Mouse (Mus musculus) testis, adult 2 months (tissue): ENCODE measurements at regions not wholly inside any gene's neighbourhood (a gene's known extent, or its start where the extent isn't known, plus 50 kb on each side); places are given as distances from the start of the nearest gene placed in this dataset.

Experiments used
- H3K27ac ChIP-seq: fragments of 200-500 bp; 2 replicates; pipeline ENCODE4 v1.5.1; 2012; ENCODE audit warnings: low read depth, low read length; ENCODE audit not compliant: control insufficient read depth, insufficient read depth
- H3K27me3 ChIP-seq: fragments of 200-500 bp; 2 replicates; pipeline ENCODE4 v1.6.1; 2012; ENCODE audit warnings: mild to moderate bottlenecking, low read length, moderate library complexity; ENCODE audit not compliant: control insufficient read depth, insufficient read depth
- H3K36me3 ChIP-seq: fragments of 200-500 bp; 2 replicates; pipeline ENCODE4 v1.6.1; 2012; ENCODE audit warnings: mild to moderate bottlenecking, low read length; ENCODE audit not compliant: control insufficient read depth, insufficient read depth
- H3K4me1 ChIP-seq: fragments of 200-500 bp; 2 replicates; pipeline ENCODE4 v1.6.1; 2012; ENCODE audit warnings: low read length; ENCODE audit not compliant: control insufficient read depth, insufficient read depth
- H3K4me3 ChIP-seq: fragments of 200-500 bp; 2 replicates; pipeline ENCODE4 v1.5.1; 2012; ENCODE audit warnings: low read depth, mild to moderate bottlenecking, low read length, moderate library complexity, mixed read lengths; ENCODE audit not compliant: control insufficient read depth
- CTCF ChIP-seq: fragments of 200-500 bp; IDR thresholded peaks from 2 replicates; pipeline ENCODE4 v1.5.1; 2012; ENCODE audit warnings: low read depth, mild to moderate bottlenecking, inconsistent platforms, low read length, moderate library complexity; ENCODE audit not compliant: control insufficient read depth, insufficient read depth, insufficient replicate concordance
- POLR2A ChIP-seq: fragments of 200-500 bp; IDR thresholded peaks from 2 replicates; pipeline ENCODE4 v1.6.1; 2012; ENCODE audit warnings: low read depth, mild to moderate bottlenecking, inconsistent platforms, low read length, moderate library complexity; ENCODE audit not compliant: control insufficient read depth

GRCm38 (mm10) chr1:72036600-72036999 lies 175.5 kb downstream of the Mreg start:
- Histone ChIP-seq H3K27me3 (no peaks in the 10 kb centered on the region), H3K36me3 (no peaks in the 10 kb centered on the region), H3K4me3 (no peak overlapping the region), H3K27ac (no peak overlapping the region), H3K4me1 (no peaks in the 10 kb centered on the region)
- no peak for TF ChIP-seq POLR2A
- no peak for TF ChIP-seq CTCF

- Histone ChIP-seq H3K4me1 (no peaks in the 10 kb centered on the region), H3K27ac (no peak overlapping the region), H3K36me3 (no peaks in the 10 kb centered on the region), H3K27me3 (no peaks in the 10 kb centered on the region), H3K4me3 (no peak overlapping the region)
- no peak for TF ChIP-seq CTCF
- no peak for TF ChIP-seq POLR2A
Observed at GRCm38 (mm10) chr1:72036141-72036540, 176.0 kb downstream of the Mreg start.

- Histone ChIP-seq H3K36me3 (no peaks in the 10 kb centered on the region), H3K4me3 (no peak overlapping the region), H3K27ac (no peak overlapping the region), H3K27me3 (no peaks in the 10 kb centered on the region), H3K4me1 (no peaks in the 10 kb centered on the region)
- TF ChIP-seq CTCF: no peak
- TF ChIP-seq POLR2A: no peak
Observed at GRCm38 (mm10) chr1:72033941-72034340, 178.2 kb downstream of the Mreg start.

- no peak for TF ChIP-seq POLR2A
- TF ChIP-seq CTCF: no peak
- H3K4me3 ChIP-seq: no peak overlapping the region
Observed at GRCm38 (mm10) chr1:72032214-72032613, 179.9 kb downstream of the Mreg start.

GRCm38 (mm10) chr1:72030763-72031405 lies 181.2 kb downstream of the Mreg start:
- no peaks in the 10 kb centered on the region for H3K27me3 ChIP-seq
- no peaks in the 10 kb centered on the region for H3K36me3 ChIP-seq
- no peak overlapping the region for H3K4me3 ChIP-seq
- TF ChIP-seq POLR2A: no peak
- TF ChIP-seq CTCF: no peak
- no peak overlapping the region for H3K27ac ChIP-seq
- no peaks in the 10 kb centered on the region for H3K4me1 ChIP-seq

More at GRCm38 (mm10) chr1:72032214-72032613, 179.9 kb downstream of the Mreg start:
- Histone ChIP-seq H3K4me1 (no peaks in the 10 kb centered on the region), H3K27ac (no peak overlapping the region), H3K27me3 (no peaks in the 10 kb centered on the region), H3K36me3 (no peaks in the 10 kb centered on the region)

- no peaks in the 10 kb centered on the region for H3K36me3 ChIP-seq
- no peak overlapping the region for H3K27ac ChIP-seq
- no peak overlapping the region for H3K4me3 ChIP-seq
- no peaks in the 10 kb centered on the region for H3K27me3 ChIP-seq
- H3K4me1 ChIP-seq: no peaks in the 10 kb centered on the region
- no peak for TF ChIP-seq CTCF
- no peak for TF ChIP-seq POLR2A
Observed at GRCm38 (mm10) chr1:72029625-72030024, 182.5 kb downstream of the Mreg start.

GRCm38 (mm10) chr1:72026861-72027260 lies 185.2 kb downstream of the Mreg start:
- no peaks in the 10 kb centered on the region for H3K36me3 ChIP-seq
- no peak for TF ChIP-seq CTCF
- TF ChIP-seq POLR2A: no peak

GRCm38 (mm10) chr1:72022631-72023030 lies 189.5 kb downstream of the Mreg start:
- TF ChIP-seq CTCF: no peak
- TF ChIP-seq POLR2A: no peak
- no peak overlapping the region for H3K4me3 ChIP-seq
- no peaks in the 10 kb centered on the region for H3K27me3 ChIP-seq
- no peaks in the 10 kb centered on the region for H3K4me1 ChIP-seq
- H3K36me3 ChIP-seq: no peaks in the 10 kb centered on the region
- H3K27ac ChIP-seq: no peak overlapping the region

More at GRCm38 (mm10) chr1:72026861-72027260, 185.2 kb downstream of the Mreg start:
- H3K4me3 ChIP-seq: no peak overlapping the region
- no peaks in the 10 kb centered on the region for H3K27me3 ChIP-seq
- H3K4me1 ChIP-seq: no peaks in the 10 kb centered on the region
- H3K27ac ChIP-seq: no peak overlapping the region
